Mouse (Mus musculus): ENCODE data around the gene Csl. TPM values are rescaled to one million over a fixed set of nuclear protein-coding genes. Genes with fewer than 3 reads are reported as not detected.

The Csl gene
- not detected in 2 replicates for polyA plus RNA-seq (2012)

DNA sequence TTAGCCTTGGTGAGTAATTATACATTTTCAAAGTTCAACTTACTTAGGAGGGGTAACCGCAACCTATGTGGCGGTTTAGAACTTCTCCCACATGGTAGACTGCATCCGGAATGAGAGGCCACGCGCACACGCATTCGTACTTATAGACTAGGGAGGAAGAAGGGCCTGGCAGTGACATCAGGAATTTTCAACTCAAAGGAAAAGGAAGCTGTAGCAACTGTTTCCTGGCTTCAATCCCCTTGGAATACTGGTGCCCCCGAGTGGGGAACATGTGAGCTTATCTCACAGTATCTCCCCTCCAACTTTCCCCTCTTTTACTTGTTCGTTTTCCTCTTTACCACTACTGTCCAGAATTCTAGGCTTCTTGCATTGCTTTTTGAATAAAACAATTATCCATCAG, at the start of gene Csl:
Csl (minus strand) TSS at position 101 of the 400 bp plus-strand sequence.

